Mouse (Mus musculus) thymus, adult 2 months (tissue): Measurements from ENCODE around the gene Mfsd2a. TPM values are rescaled to one million over a fixed set of nuclear protein-coding genes. Genes with fewer than 3 reads are reported as not detected.
"Not testable (repeated sequence)": the region's sequence is repeated elsewhere in the genome, so short reads cannot be mapped to it uniquely, and the experiment has no call there.

ENCODE experiments used
- DNase-seq: peaks from one replicate; pipeline ENCODE4 v3.0.0; 2021
- H3K27ac ChIP-seq: fragments of 200-500 bp; 2 replicates; pipeline ENCODE4 v1.5.1; 2012; ENCODE audit warnings: low read length, control low read depth; ENCODE audit not compliant: control insufficient read depth, insufficient read depth
- H3K27me3 ChIP-seq: fragments of 200-500 bp; 2 replicates; pipeline ENCODE4 v1.6.1; 2012; ENCODE audit warnings: mild to moderate bottlenecking, low read length, moderate library complexity, mixed read lengths; ENCODE audit not compliant: control insufficient read depth, insufficient read depth
- H3K36me3 ChIP-seq: fragments of 200-500 bp; 2 replicates; pipeline ENCODE4 v1.6.1; 2012; ENCODE audit warnings: mild to moderate bottlenecking, low read length, moderate library complexity; ENCODE audit not compliant: control insufficient read depth, insufficient read depth
- H3K4me1 ChIP-seq: fragments of 200-500 bp; replicated peaks from 2 replicates; pipeline ENCODE4 v1.6.1; 2012; ENCODE audit warnings: low read length; ENCODE audit not compliant: control insufficient read depth, insufficient read depth
- H3K4me3 ChIP-seq: fragments of 200-500 bp; 2 replicates; pipeline ENCODE4 v1.5.1; 2012; ENCODE audit warnings: mild to moderate bottlenecking, low read length, control low read depth, moderate library complexity; ENCODE audit not compliant: control insufficient read depth, insufficient read depth
- CTCF ChIP-seq: fragments of 200-500 bp; IDR thresholded peaks from 2 replicates; pipeline ENCODE4 v1.5.1; 2012; ENCODE audit warnings: mild to moderate bottlenecking, control low read depth, low read length, moderate library complexity, borderline replicate concordance; ENCODE audit not compliant: control insufficient read depth, poor library complexity, insufficient read depth; ENCODE audit errors: extremely low read depth
- POLR2A ChIP-seq: fragments of 200-500 bp; IDR thresholded peaks from 2 replicates; pipeline ENCODE4 v1.6.1; 2012; ENCODE audit warnings: mild to moderate bottlenecking, low read length, control low read depth, moderate library complexity; ENCODE audit not compliant: control insufficient read depth, poor library complexity, insufficient read depth; ENCODE audit errors: extremely low read depth
- WGBS: fragments of 180-500 bp; shearing (Covaris S2); methylation state at CpG from one replicate; pipeline ENCODE4 v1.1.7; 2018; 5-methylcytosine and 5-hydroxymethylcytosine counted together
- polyA plus RNA-seq: library from polyadenylated mRNA; depleted of rRNA; stranded (reverse); fragments of >200 nt; gene quantifications from 2 replicates; pipeline ENCODE4 v1.2.3, GENCODE M21; 2012

Mfsd2a gene
- polyA plus RNA-seq, 1 experiment, result 3.5 TPM

DNA sequence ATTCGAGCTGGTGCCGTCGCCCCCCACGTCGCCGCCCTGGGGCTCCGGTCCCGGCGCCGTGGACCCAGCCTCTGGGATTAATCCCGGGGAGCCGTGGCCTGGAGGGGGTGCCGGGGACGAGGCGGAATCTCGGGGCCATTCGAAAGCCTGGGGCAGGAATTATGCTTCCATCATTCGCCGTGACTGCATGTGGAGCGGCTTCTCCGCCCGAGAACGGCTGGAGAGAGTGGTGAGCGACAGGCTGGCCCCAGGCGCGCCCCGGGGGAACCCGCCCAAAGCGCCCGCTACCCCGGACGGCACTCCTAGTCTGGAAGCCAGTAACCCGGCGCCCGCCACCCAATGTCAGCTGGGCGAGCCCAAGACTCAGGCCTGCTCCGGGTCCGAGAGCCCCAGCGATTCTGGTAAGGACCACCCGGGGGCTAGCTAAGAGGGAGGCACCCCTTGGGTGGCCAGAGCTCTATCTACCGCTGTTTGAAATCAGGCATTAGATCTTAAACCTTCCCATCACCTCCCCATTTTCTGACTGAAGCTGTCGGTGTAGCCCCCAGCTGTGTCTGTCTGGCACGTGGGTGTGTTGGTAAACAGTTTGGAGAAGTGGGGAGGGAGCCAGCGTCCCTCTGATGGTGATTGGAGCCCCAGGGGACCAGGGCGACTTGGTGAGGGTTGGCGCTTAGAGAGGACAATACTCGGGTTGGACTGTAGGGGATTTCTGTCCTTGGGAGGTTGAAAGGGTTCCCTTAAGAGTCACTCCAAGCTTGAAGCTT lies 35.8 kb upstream of the Mfsd2a start:
- WGBS, result 2% methylated on average over 47 of the region's 47 CpGs
- DNase-seq, result peak; percentile 20
- Histone ChIP-seq H3K4me3 (peak overlapping the region; percentile 55), H3K36me3 (no peaks in the 10 kb centered on the region), H3K4me1 (peaks cover 13% of the 10 kb centered on the region), H3K27ac (no peak overlapping the region), H3K27me3 (peaks cover 9% of the 10 kb centered on the region)
- TF ChIP-seq POLR2A (no peak), CTCF (no peak)

DNA sequence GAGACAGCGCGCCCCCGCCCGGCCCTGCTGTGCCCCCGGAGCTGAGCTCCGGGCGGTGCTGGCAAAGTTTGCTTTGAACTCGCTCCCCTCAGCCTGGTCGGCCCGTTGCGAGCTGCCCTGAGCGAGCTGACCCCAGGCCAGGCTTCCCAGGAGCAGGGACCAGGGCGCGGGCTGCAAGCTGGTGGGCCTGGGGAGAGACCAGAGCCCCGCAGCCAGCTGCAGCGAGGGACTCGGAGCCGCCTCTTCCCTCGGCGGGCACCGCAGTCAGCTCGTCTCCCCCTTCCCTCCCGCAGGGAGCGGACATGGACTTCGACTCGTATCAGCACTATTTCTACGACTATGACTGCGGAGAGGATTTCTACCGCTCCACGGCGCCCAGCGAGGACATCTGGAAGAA lies 35.2 kb upstream of the Mfsd2a start:
- no peaks in the 10 kb centered on the region for H3K36me3 ChIP-seq
- WGBS, result 1% methylated on average over 32 of the region's 32 CpGs
- H3K4me3 ChIP-seq, result peak overlapping the region; percentile 55
- peak; percentile 46 for DNase-seq
- H3K27me3 ChIP-seq, result peaks cover 9% of the 10 kb centered on the region
- peaks cover 13% of the 10 kb centered on the region for H3K4me1 ChIP-seq
- TF ChIP-seq CTCF (no peak), POLR2A (no peak)
- no peak overlapping the region for H3K27ac ChIP-seq

DNA sequence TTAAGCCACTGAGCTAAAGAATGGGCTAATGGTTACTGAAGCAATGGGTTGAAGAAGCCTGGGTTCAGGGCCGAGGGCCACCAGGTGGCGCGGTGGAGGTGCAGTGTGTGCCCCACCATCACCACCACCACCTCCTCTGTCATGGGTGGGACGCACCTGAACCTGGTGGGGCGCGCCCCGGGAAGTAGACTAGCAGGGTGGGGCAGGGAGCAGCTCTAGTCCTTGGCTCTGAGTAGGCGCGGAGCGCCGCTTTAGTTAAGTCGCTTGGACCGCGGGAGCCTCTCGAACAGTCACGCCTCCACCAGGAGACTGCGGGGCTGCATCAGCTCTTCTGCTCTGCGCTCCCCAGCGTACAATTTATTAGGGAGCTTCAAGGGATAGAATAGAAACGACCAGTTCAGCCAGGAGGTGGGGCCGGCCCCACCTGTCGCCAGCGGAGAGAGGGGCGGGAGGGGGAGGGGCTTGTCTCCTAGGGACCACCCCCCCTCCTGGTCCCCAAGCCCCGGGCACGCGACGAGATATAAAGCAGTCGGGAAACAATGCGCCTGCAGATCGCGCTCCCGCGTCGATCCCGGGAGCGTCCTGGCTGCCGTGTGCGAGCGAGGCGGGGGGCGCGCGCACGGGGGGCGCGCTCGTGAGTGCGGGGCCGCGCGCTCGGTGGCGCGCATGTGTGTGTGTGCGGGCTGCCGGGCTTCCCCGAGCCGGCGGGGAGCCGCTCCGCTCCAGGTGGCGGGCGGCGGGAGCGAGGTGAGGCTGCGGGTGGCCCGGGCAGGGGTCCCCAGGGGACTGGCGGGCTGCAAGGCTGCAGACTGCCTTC lies 34.6 kb upstream of the Mfsd2a start, which contains the start of gene Mycl:
TSS of gene Mycl (plus strand) at position 249 of the 817 bp plus-strand sequence.
- TF ChIP-seq POLR2A, result no peak
- TF ChIP-seq CTCF, result peak; percentile 89

DNA sequence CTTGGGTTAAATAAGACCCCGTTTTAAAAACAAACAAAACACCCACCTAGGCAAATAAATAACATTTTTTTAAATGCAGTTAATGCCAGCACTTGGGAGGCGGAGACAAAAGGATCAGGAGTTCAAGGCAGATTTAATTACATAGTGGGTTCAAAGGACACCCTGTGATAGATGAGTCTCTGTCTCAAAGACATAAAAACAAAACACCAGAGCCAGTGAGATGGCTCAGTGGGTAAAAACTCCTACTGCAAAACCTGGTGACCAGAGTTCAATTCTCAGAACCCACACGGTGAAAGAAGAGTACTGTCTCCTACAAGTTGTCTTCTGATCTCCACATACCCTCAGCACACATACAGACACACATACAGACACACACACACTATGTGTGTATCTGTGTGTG lies 31.3 kb upstream of the Mfsd2a start:
- no peak for TF ChIP-seq CTCF
- TF ChIP-seq POLR2A, result no peak
- WGBS, result 91% methylated on average over 3 of the region's 3 CpGs

More for the DNA sequence above, 34.6 kb upstream of the Mfsd2a start, which contains the start of gene Mycl:
- peaks cover 9% of the 10 kb centered on the region for H3K27me3 ChIP-seq
- H3K4me1 ChIP-seq, result peaks cover 13% of the 10 kb centered on the region
- 1% methylated on average over 61 of the region's 69 CpGs for WGBS
- DNase-seq, result peak; percentile 90
- H3K27ac ChIP-seq, result no peak within 1 kb of the TSS
- no peaks in the 10 kb centered on the region for H3K36me3 ChIP-seq
- H3K4me3 ChIP-seq, result peak within 1 kb of the TSS; percentile 55

DNA sequence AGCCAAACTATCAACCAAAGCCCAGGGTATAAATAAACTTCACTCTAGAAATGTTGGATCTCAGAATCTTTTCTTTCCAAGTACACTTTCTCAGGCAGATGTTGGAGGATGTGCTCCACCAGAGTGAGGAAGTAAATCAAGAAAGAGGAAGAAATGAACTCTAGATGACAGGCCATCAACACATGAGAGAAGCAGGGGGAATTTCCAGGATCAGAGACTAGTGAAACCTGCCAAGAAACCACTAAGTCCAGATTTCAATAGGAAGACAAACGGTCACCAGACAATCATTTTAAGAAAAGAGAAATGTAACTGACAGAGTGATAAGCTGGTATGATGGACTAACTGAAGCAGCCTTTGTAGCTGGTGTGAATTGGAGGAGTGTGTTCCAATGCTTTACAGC lies 30.2 kb upstream of the Mfsd2a start:
- WGBS, result 9% methylated on average over 1 of the region's 1 CpGs
- Histone ChIP-seq H3K4me3 (no peak overlapping the region), H3K27ac (no peak overlapping the region), H3K27me3 (peaks cover under 1% of the 10 kb centered on the region; the same call in 1 of the 2 replicates), H3K4me1 (peaks cover 8% of the 10 kb centered on the region), H3K36me3 (no peaks in the 10 kb centered on the region)
- no peak for DNase-seq
- no peak for TF ChIP-seq CTCF
- no peak for TF ChIP-seq POLR2A

More for the DNA sequence above, 31.3 kb upstream of the Mfsd2a start:
- Histone ChIP-seq H3K27me3 (peaks cover 9% of the 10 kb centered on the region), H3K36me3 (no peaks in the 10 kb centered on the region), H3K27ac (no peak overlapping the region), H3K4me1 (peaks cover 13% of the 10 kb centered on the region), H3K4me3 (no peak overlapping the region)
- DNase-seq, result no peak

DNA sequence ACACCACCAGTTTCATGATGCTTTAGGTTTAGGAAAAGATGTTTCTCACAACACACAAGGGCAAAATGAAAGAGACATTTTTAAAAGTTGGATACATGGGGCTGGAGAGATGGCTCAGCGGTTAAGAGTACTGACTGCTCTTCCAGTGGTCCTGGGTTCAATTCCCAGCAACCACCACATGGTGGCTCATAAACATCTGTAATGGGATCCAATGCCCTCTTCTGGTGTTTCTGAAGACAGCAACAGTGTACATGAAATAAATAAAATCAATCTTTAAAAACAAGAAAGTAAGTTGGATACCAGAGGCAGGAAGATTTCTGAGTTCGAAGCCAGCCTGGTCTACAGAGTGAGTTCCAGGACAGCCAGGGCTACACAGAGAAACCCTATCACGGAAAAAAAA lies 27.0 kb upstream of the Mfsd2a start:
- H3K4me1 ChIP-seq, result peaks cover 13% of the 10 kb centered on the region
- DNase-seq, result peak; percentile 29
- 91% methylated on average over 3 of the region's 3 CpGs for WGBS
- H3K27ac ChIP-seq, H3K36me3 ChIP-seq, H3K4me3 ChIP-seq, H3K27me3 ChIP-seq: not testable (repeated sequence)

DNA sequence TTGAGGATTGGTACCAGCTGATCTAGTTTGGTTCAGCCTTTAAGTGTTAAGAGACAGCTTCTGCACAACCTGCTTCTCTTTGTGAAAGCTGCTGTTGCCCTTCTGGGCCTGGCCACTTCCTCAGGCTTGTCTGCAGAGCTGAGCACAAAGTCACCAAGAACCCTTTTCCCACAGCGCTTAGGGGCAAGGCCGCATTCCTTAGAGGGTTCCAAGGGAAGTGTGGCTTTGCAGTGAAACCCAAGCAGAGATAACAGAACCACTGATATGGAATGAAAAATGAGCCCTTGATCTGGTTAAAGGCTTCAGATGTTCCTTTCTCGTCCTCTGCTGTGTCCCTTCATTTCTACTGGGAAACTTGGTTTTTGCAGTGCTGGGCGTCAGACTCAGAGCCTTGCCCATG lies 26.4 kb upstream of the Mfsd2a start:
- WGBS, result 92% methylated on average over 4 of the region's 4 CpGs
- H3K27me3 ChIP-seq, result no peaks in the 10 kb centered on the region
- no peak overlapping the region for H3K27ac ChIP-seq
- no peak overlapping the region for H3K4me3 ChIP-seq
- TF ChIP-seq POLR2A (no peak), CTCF (no peak)
- H3K36me3 ChIP-seq, result no peaks in the 10 kb centered on the region
- peaks cover 14% of the 10 kb centered on the region for H3K4me1 ChIP-seq
- no peak for DNase-seq
